Mouse (Mus musculus): ENCODE measurements around the gene Pank1. TPM values are rescaled to one million over a fixed set of nuclear protein-coding genes. Genes with fewer than 3 reads are reported as not detected.

Pank1 gene
- polyA plus RNA-seq, 1 experiment from 2014 or later, result 9.9 TPM

GRCm38 (mm10) chr19:34841719-34842506 lies 37.3 kb downstream of the Pank1 start:
- 51% methylated on average over 9 of the region's 9 CpGs for WGBS
- Histone ChIP-seq H3K36me3 (replicated peaks) (peaks cover 15% of the 10 kb centered on the region), H3K4me1 (no peaks in the 10 kb centered on the region), H3K4me2 (no peak overlapping the region), H3K27ac (no peak overlapping the region), H3K4me3 (replicated peaks) (no peak overlapping the region), H3K27me3 (no peaks in the 10 kb centered on the region), H3K9me3 (no peaks in the 10 kb centered on the region), H3K9ac (no peak overlapping the region)
- ATAC-seq (ENCODE audit: low FRiP score), result no peak

GRCm38 (mm10) chr19:34838624-34839023 lies 40.6 kb downstream of the Pank1 start:
- ATAC-seq (ENCODE audit: low FRiP score), result no peak
- H3K9ac ChIP-seq, result no peak overlapping the region
- H3K4me1 ChIP-seq, result no peaks in the 10 kb centered on the region
- H3K4me2 ChIP-seq, result no peak overlapping the region
- no peaks in the 10 kb centered on the region for H3K27me3 ChIP-seq
- no peaks in the 10 kb centered on the region for H3K9me3 ChIP-seq
- no peak overlapping the region for H3K27ac ChIP-seq
- WGBS, result 94% methylated on average over 9 of the region's 9 CpGs
- H3K36me3 ChIP-seq (replicated peaks), result peaks cover 15% of the 10 kb centered on the region
- H3K4me3 ChIP-seq (replicated peaks), result no peak overlapping the region

GRCm38 (mm10) chr19:34831702-34832101 lies 47.6 kb downstream of the Pank1 start:
- H3K4me1 ChIP-seq, result no peaks in the 10 kb centered on the region; the same call in 1 of the 2 replicates
- no peaks in the 10 kb centered on the region for H3K27me3 ChIP-seq
- no peaks in the 10 kb centered on the region for H3K9me3 ChIP-seq
- no peak overlapping the region for H3K4me3 ChIP-seq (replicated peaks)
- H3K4me2 ChIP-seq, result no peak overlapping the region
- H3K27ac ChIP-seq, result no peak overlapping the region
- 0 out of 2 replicates have a peak, but pooled peaks cover 3% of the 10 kb centered on the region for H3K36me3 ChIP-seq (replicated peaks)
- no peak overlapping the region for H3K9ac ChIP-seq
- WGBS, result 89% methylated on average over 4 of the region's 4 CpGs
- ATAC-seq (ENCODE audit: low FRiP score), result no peak

- 89% methylated on average over 5 of the region's 5 CpGs for WGBS
- ATAC-seq (ENCODE audit: low FRiP score), result no peak
Measured at GRCm38 (mm10) chr19:34827916-34828635, 51.2 kb downstream of the Pank1 start.

GRCm38 (mm10) chr19:34827444-34827843 lies 51.8 kb downstream of the Pank1 start:
- Histone ChIP-seq H3K36me3 (replicated peaks) (0 out of 2 replicates have a peak, but pooled peaks cover 3% of the 10 kb centered on the region), H3K4me1 (no peaks in the 10 kb centered on the region), H3K4me3 (replicated peaks) (no peak overlapping the region), H3K27me3 (no peaks in the 10 kb centered on the region), H3K9me3 (no peaks in the 10 kb centered on the region), H3K4me2 (no peak overlapping the region), H3K27ac (no peak overlapping the region), H3K9ac (no peak overlapping the region)
- ATAC-seq (ENCODE audit: low FRiP score), result no peak
- 90% methylated on average over 6 of the region's 6 CpGs for WGBS

More at GRCm38 (mm10) chr19:34827916-34828635, 51.2 kb downstream of the Pank1 start:
- H3K27ac ChIP-seq, result no peak overlapping the region
- no peak overlapping the region for H3K4me2 ChIP-seq
- no peaks in the 10 kb centered on the region for H3K27me3 ChIP-seq
- no peak overlapping the region for H3K9ac ChIP-seq
- H3K36me3 ChIP-seq (replicated peaks), result 0 out of 2 replicates have a peak, but pooled peaks cover 3% of the 10 kb centered on the region
- H3K4me1 ChIP-seq, result no peaks in the 10 kb centered on the region; the same call in 1 of the 2 replicates
- H3K9me3 ChIP-seq, result no peaks in the 10 kb centered on the region
- H3K4me3 ChIP-seq (replicated peaks), result no peak overlapping the region

GRCm38 (mm10) chr19:34825946-34826655 lies 53.2 kb downstream of the Pank1 start:
- ATAC-seq (ENCODE audit: low FRiP score), result no peak
- no peaks in the 10 kb centered on the region for H3K4me1 ChIP-seq
- no peaks in the 10 kb centered on the region for H3K27me3 ChIP-seq
- H3K9me3 ChIP-seq, result no peaks in the 10 kb centered on the region
- H3K36me3 ChIP-seq (replicated peaks), result peaks cover 10% of the 10 kb centered on the region; the same call in 1 of the 2 replicates
- H3K4me2 ChIP-seq, result no peak overlapping the region
- H3K9ac ChIP-seq, result no peak overlapping the region
- H3K27ac ChIP-seq, result no peak overlapping the region
- no peak overlapping the region for H3K4me3 ChIP-seq (replicated peaks)
- WGBS, result 71% methylated on average over 13 of the region's 13 CpGs

- WGBS, result 93% methylated on average over 5 of the region's 5 CpGs
- no peak for ATAC-seq (ENCODE audit: low FRiP score)
Measured at GRCm38 (mm10) chr19:34819577-34820170, 59.6 kb downstream of the Pank1 start.

GRCm38 (mm10) chr19:34815371-34815770 lies 63.9 kb downstream of the Pank1 start:
- no peak for ATAC-seq (ENCODE audit: low FRiP score)
- H3K9me3 ChIP-seq, result no peaks in the 10 kb centered on the region
- H3K27ac ChIP-seq, result no peak overlapping the region
- H3K36me3 ChIP-seq (replicated peaks), result peaks cover 4% of the 10 kb centered on the region; the same call in 1 of the 2 replicates
- no peaks in the 10 kb centered on the region for H3K27me3 ChIP-seq
- no peak overlapping the region for H3K4me2 ChIP-seq
- peaks cover 3% of the 10 kb centered on the region for H3K4me1 ChIP-seq
- WGBS, result 86% methylated on average over 4 of the region's 4 CpGs
- no peak overlapping the region for H3K4me3 ChIP-seq (replicated peaks)
- no peak overlapping the region for H3K9ac ChIP-seq

More at GRCm38 (mm10) chr19:34819577-34820170, 59.6 kb downstream of the Pank1 start:
- Histone ChIP-seq H3K4me2 (no peak overlapping the region), H3K4me1 (peaks cover 2% of the 10 kb centered on the region), H3K9ac (no peak overlapping the region), H3K36me3 (replicated peaks) (peaks cover 14% of the 10 kb centered on the region), H3K27me3 (no peaks in the 10 kb centered on the region), H3K4me3 (replicated peaks) (no peak overlapping the region), H3K27ac (no peak overlapping the region), H3K9me3 (no peaks in the 10 kb centered on the region)

GRCm38 (mm10) chr19:34814696-34815095 lies 64.6 kb downstream of the Pank1 start:
- Histone ChIP-seq H3K27me3 (no peaks in the 10 kb centered on the region), H3K36me3 (replicated peaks) (no peaks in the 10 kb centered on the region; the same call in 1 of the 2 replicates), H3K4me2 (no peak overlapping the region), H3K27ac (no peak overlapping the region), H3K9ac (no peak overlapping the region), H3K9me3 (no peaks in the 10 kb centered on the region), H3K4me3 (replicated peaks) (no peak overlapping the region), H3K4me1 (peaks cover 3% of the 10 kb centered on the region)
- no peak; the same call in 1 of the 2 replicates for ATAC-seq (ENCODE audit: low FRiP score)
- WGBS, result 51% methylated on average over 4 of the region's 4 CpGs

GRCm38 (mm10) chr19:34813961-34814360 lies 65.3 kb downstream of the Pank1 start:
- WGBS, result 92% methylated on average over 6 of the region's 6 CpGs
- H3K36me3 ChIP-seq (replicated peaks), result no peaks in the 10 kb centered on the region; the same call in 1 of the 2 replicates
- no peaks in the 10 kb centered on the region for H3K27me3 ChIP-seq
- H3K9ac ChIP-seq, result no peak overlapping the region
- H3K4me2 ChIP-seq, result no peak overlapping the region
- no peak overlapping the region for H3K27ac ChIP-seq
- no peaks in the 10 kb centered on the region for H3K9me3 ChIP-seq
- no peak for ATAC-seq (ENCODE audit: low FRiP score)
- H3K4me1 ChIP-seq, result peaks cover 3% of the 10 kb centered on the region
- H3K4me3 ChIP-seq (replicated peaks), result no peak overlapping the region

GRCm38 (mm10) chr19:34813533-34813932 lies 65.7 kb downstream of the Pank1 start:
- no peaks in the 10 kb centered on the region for H3K27me3 ChIP-seq
- no peak for ATAC-seq (ENCODE audit: low FRiP score)
- H3K36me3 ChIP-seq (replicated peaks), result no peaks in the 10 kb centered on the region; the same call in 1 of the 2 replicates
- no peak overlapping the region for H3K9ac ChIP-seq
- no peak overlapping the region for H3K4me3 ChIP-seq (replicated peaks)
- WGBS, result 93% methylated on average over 2 of the region's 2 CpGs
- H3K4me1 ChIP-seq, result peaks cover 3% of the 10 kb centered on the region
- no peak overlapping the region for H3K4me2 ChIP-seq
- no peaks in the 10 kb centered on the region for H3K9me3 ChIP-seq
- no peak overlapping the region for H3K27ac ChIP-seq
